Mouse (Mus musculus) embryonic facial prominence, embryonic 14.5 days (tissue): ENCODE results near the gene Tmem131. TPM values are rescaled to one million over a fixed set of nuclear protein-coding genes. Genes with fewer than 3 reads are reported as not detected.
"Not testable (repeated sequence)": the region's sequence is repeated elsewhere in the genome, so short reads cannot be mapped to it uniquely, and the experiment has no call there.

ENCODE experiments used
- ATAC-seq: fragments of 200-750 bp; cut with Nextera tagmentation; 2 replicates; pipeline ENCODE4 v1.8.0; 2017; ENCODE audit warnings: low read depth, moderate number of reproducible peaks, moderate TSS enrichment
- DNase-seq: peaks from one replicate; pipeline ENCODE4 v3.0.0-alpha.2; 2015; ENCODE audit warnings: low spot score
- H3K27ac ChIP-seq: fragments of 300-500 bp; sonication (generic); replicated peaks from 2 replicates; pipeline ENCODE4 v1.5.1; 2014; ENCODE audit warnings: low read depth, mild to moderate bottlenecking, low read length, moderate library complexity
- H3K27me3 ChIP-seq: fragments of 300-500 bp; sonication (generic); replicated peaks from 2 replicates; pipeline ENCODE4 v1.6.1; 2014; ENCODE audit warnings: low read length; ENCODE audit not compliant: control insufficient read depth, insufficient read depth
- H3K36me3 ChIP-seq: fragments of 300-500 bp; sonication (generic); 2 replicates; pipeline ENCODE4 v1.6.1; 2014; ENCODE audit warnings: low read length, mixed read lengths; ENCODE audit not compliant: control insufficient read depth, insufficient read depth
- H3K4me1 ChIP-seq: fragments of 300-500 bp; sonication (generic); 2 replicates; pipeline ENCODE4 v1.6.1; 2014; ENCODE audit warnings: antibody characterized with exemption, low read length; ENCODE audit not compliant: control insufficient read depth, insufficient read depth
- H3K4me2 ChIP-seq: fragments of 300-500 bp; sonication (generic); 2 replicates; pipeline ENCODE4 v1.6.1; 2014; ENCODE audit warnings: low read depth, mild to moderate bottlenecking, low read length, moderate library complexity, mixed read lengths
- H3K4me3 ChIP-seq: fragments of 300-500 bp; sonication (generic); 2 replicates; pipeline ENCODE4 v1.5.1; 2014; ENCODE audit warnings: low read depth, mild to moderate bottlenecking, low read length
- H3K9ac ChIP-seq: fragments of 300-500 bp; sonication (generic); 2 replicates; pipeline ENCODE4 v1.6.1; 2014; ENCODE audit warnings: low read depth, mild to moderate bottlenecking, low read length, moderate library complexity, mixed read lengths
- H3K9me3 ChIP-seq: fragments of 300-500 bp; sonication (generic); 2 replicates; pipeline ENCODE4 v1.6.1; 2016; ENCODE audit warnings: low read length; ENCODE audit not compliant: control insufficient read depth
- WGBS: fragments of 180-500 bp; shearing (Covaris S2); extraction: QIAGEN DNeasy Blood & Tissue Kit; methylation state at CpG from one replicate; pipeline ENCODE4 v1.1.7; 2014; 5-methylcytosine and 5-hydroxymethylcytosine counted together
- polyA plus RNA-seq: library from polyadenylated mRNA; unstranded; fragments of >200 nt; fragmentation: Nextera tagmentation; extraction: Ambion mirVana; gene quantifications from 2 replicates; pipeline ENCODE4 v1.2.1, GENCODE M21; 2014

The Tmem131 gene
- polyA plus RNA-seq, 1 experiment from 2014 or later = 22.4 TPM

DNA sequence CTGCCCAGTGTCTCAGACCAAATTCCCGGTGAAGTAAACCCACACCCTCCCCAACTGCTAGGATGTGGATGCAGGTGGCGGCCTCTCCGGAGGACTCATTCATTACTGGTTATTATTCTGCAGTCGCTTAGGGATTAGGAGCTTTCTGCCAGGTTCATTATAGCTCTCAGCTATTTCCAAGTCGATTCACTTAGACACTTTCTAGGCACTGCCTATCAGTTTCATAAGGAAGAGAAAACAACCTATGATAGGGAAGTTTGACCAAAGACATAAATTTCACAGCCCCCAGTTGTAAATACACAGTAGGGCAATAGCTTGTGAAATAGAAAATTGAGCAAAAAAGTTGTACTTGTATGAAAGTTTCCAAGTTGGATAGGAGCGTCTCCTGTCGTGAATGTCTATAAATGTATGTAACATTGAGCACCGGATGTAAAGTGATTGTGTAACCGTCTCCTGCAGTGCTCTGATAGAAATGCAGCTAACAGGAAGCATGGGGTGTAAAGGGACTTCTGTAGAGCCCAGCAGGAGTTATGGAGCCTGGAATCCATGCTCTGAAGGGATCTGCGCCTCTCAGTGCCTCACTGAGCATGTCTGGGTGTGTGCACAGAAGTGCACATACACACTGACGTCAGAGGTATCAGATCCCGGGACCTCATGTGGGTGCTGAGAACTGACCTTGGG, 107.1 kb downstream of the Tmem131 start:
- no peak overlapping the region for H3K9ac ChIP-seq
- WGBS = 78% methylated on average over 12 of the region's 12 CpGs
- no peak overlapping the region for H3K4me2 ChIP-seq
- no peaks in the 10 kb centered on the region for H3K27me3 ChIP-seq
- no peak overlapping the region for H3K4me3 ChIP-seq
- no peaks in the 10 kb centered on the region for H3K4me1 ChIP-seq
- no peak overlapping the region for H3K27ac ChIP-seq
- peak; percentile 67; the same call in 1 of the 2 replicates for ATAC-seq
- H3K9me3 ChIP-seq = no peaks in the 10 kb centered on the region
- peaks cover 68% of the 10 kb centered on the region for H3K36me3 ChIP-seq
- no peak for DNase-seq

DNA sequence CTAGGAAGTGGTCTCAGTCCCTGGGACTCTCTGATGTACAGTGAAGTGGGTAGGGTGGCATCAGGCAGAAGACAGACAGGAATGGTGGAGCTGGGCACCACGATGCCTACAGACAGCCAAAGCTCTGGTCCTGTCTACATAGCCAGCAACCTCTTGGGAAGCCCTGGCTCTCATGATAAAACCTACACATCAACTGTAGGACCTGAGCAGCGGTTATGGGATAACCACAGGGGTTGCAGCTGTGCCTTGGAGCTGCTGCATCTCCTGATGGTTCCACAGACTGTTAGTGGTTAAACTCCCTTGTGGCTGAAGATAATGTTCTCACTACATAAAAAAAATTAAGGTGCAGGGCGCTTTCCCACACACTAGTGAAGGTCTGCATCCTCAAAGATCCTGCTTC, 107.9 kb downstream of the Tmem131 start:
- 91% methylated on average over 3 of the region's 3 CpGs for WGBS
- ATAC-seq = no peak

DNA sequence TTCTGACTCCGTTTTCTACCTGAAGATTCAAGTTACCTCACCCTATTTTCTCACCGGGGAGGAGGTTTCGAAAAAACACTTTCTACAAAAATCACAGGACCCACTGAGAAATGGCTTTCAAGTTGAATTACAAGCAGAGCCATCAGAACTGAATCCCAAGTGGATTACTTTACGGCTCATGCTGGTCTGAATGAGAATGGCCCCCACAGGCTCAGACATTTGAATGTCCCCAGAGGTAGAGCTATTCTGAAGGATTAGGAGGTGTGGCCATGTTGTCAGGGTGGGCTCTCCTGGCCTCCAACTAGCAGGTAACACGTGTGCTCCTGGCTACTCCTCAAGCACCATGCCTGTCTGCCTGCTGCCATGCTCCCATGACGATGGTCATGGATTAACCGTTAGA, 109.4 kb downstream of the Tmem131 start:
- 94% methylated on average over 7 of the region's 7 CpGs for WGBS
- Histone ChIP-seq H3K4me2 (no peak overlapping the region), H3K27ac (no peak overlapping the region), H3K4me1 (no peaks in the 10 kb centered on the region), H3K9me3 (no peaks in the 10 kb centered on the region), H3K36me3 (peaks cover 63% of the 10 kb centered on the region), H3K9ac (no peak overlapping the region), H3K4me3 (no peak overlapping the region), H3K27me3 (no peaks in the 10 kb centered on the region)
- ATAC-seq (no peak), DNase-seq (no peak)

More for the DNA sequence above, 107.9 kb downstream of the Tmem131 start:
- Histone ChIP-seq H3K4me3 (no peak overlapping the region), H3K27ac (no peak overlapping the region), H3K4me1 (no peaks in the 10 kb centered on the region), H3K4me2 (no peak overlapping the region), H3K36me3 (peaks cover 64% of the 10 kb centered on the region), H3K27me3 (no peaks in the 10 kb centered on the region), H3K9ac (no peak overlapping the region), H3K9me3 (no peaks in the 10 kb centered on the region)
- no peak for DNase-seq

DNA sequence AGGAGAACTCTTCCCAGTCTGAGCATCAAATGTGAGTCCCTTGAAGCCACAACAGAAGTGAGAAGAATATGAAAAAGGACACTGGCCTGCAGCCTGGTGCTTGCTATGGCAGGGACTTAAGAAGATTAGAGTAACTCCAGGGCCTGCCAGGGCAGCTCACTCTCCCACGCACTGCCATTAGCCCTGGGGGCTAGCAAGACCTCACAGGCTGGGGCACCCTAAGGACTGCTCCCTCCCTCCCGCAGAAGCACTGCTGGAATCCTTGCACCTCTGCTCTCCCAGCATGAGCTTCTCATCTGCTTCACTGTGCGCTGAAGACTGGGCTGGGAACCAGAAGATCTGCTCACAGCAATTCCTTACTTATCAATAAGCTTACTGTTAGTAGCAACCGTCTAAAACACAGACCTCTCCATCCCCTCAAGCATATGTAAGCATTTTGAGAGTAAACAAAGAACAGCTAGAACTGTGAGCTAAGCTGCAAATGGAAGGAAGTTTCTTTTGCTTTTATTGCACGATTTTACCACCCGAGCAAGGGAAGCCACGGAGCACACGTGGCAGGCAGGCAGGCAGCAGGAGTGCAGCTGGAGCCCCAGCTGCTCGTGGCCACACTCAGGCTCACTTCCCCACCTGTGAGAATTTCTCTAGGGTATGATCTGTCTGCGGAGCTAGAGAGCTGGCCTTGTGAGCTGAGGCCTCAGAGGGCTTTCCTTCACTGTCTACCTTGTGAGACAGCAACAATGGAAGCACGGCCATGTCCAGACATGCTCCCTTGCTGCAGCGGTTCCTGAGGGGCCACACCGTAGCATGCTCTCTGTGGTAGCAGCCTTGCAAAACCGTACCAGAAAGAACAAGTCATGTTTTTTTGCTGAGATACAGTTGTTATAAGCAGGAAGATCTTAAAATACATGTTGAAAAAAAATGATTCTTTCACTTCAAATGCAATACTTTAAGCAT, 112.3 kb downstream of the Tmem131 start:
- Histone ChIP-seq H3K4me1 (no peaks in the 10 kb centered on the region), H3K9me3 (no peaks in the 10 kb centered on the region), H3K27me3 (no peaks in the 10 kb centered on the region), H3K4me2 (no peak overlapping the region), H3K9ac (no peak overlapping the region), H3K27ac (peak overlapping the region; percentile 54), H3K36me3 (peaks cover 65% of the 10 kb centered on the region), H3K4me3 (no peak overlapping the region)
- 49% methylated on average over 14 of the region's 14 CpGs for WGBS
- ATAC-seq = peak; percentile 73
- DNase-seq = peak; percentile 56

DNA sequence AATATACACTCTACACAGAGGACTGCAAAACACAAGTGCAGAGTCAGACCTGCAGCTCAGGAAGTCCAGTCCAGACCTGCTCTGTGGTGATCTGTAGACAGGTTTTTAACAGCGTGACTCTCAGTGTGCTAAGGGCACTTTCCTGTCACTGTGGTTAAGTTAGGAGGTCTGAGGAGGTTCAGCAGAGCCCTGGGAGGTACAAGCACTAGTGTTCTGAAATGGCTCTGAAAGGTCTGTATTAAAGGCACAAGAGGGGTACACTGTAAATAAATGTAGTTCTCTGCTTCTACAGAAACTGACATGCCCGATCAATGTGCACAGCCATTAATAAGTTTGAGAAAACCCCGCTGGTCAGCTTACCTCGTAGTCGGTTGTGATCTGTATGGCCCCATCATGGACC, 119.1 kb downstream of the Tmem131 start:
- peaks cover 84% of the 10 kb centered on the region for H3K36me3 ChIP-seq
- DNase-seq (no peak), ATAC-seq (no peak)
- H3K4me1 ChIP-seq = no peaks in the 10 kb centered on the region
- no peaks in the 10 kb centered on the region for H3K27me3 ChIP-seq
- H3K9ac ChIP-seq = no peak overlapping the region
- H3K4me2 ChIP-seq = no peak overlapping the region
- H3K27ac ChIP-seq = no peak overlapping the region
- H3K4me3 ChIP-seq = no peak overlapping the region
- 93% methylated on average over 5 of the region's 5 CpGs for WGBS
- no peaks in the 10 kb centered on the region for H3K9me3 ChIP-seq

DNA sequence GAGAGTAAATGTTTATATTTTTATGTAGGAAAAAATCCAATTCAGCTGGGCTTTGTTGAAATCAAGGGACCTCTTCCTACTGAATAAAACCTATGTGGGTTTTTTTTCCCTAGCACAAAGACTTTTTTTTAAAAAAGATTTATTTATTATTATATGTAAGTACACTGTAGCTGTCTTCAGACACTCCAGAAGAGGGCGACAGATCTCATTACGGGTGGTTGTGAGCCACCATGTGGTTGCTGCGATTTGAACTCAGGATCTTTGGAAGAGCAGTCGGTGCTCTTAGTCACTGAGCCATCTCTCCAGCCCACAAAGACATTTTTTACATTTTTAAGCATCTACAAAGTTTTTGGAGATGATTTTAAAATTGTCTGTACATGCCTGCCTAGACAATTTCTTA, 121.5 kb downstream of the Tmem131 start:
- not testable (repeated sequence) for H3K27me3 ChIP-seq, ATAC-seq, H3K9ac ChIP-seq, H3K4me3 ChIP-seq, H3K4me2 ChIP-seq, H3K9me3 ChIP-seq, H3K27ac ChIP-seq, DNase-seq, H3K4me1 ChIP-seq
- 84% methylated on average over 4 of the region's 4 CpGs for WGBS
- H3K36me3 ChIP-seq = peaks cover 93% of the 10 kb centered on the region

DNA sequence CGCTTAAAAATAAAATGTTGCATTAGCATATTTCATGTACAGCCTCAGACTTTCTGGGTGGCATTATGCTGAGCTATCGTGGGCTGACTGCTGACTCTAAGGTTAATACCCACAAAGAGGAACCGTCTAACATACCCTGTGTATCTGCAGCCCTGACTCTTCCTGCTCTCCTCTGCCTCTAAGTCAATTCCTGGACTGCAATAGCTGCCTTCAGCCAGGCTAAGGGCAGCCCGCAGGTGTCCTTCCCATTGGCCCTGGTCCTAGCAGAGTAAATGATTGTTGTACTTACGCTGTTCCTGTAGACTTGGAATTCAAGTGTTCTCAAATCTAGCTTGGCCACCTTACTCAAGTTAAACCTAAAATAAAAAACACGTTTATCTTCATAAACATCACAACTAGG, 128.3 kb downstream of the Tmem131 start:
- ATAC-seq = no peak
- H3K27ac ChIP-seq = no peak overlapping the region
- no peak overlapping the region for H3K4me2 ChIP-seq
- DNase-seq = no peak
- no peak overlapping the region for H3K9ac ChIP-seq
- no peak overlapping the region for H3K4me3 ChIP-seq
- H3K36me3 ChIP-seq = peaks cover 82% of the 10 kb centered on the region
- H3K9me3 ChIP-seq = no peaks in the 10 kb centered on the region
- 92% methylated on average over 6 of the region's 6 CpGs for WGBS
- H3K4me1 ChIP-seq = no peaks in the 10 kb centered on the region
- no peaks in the 10 kb centered on the region for H3K27me3 ChIP-seq

DNA sequence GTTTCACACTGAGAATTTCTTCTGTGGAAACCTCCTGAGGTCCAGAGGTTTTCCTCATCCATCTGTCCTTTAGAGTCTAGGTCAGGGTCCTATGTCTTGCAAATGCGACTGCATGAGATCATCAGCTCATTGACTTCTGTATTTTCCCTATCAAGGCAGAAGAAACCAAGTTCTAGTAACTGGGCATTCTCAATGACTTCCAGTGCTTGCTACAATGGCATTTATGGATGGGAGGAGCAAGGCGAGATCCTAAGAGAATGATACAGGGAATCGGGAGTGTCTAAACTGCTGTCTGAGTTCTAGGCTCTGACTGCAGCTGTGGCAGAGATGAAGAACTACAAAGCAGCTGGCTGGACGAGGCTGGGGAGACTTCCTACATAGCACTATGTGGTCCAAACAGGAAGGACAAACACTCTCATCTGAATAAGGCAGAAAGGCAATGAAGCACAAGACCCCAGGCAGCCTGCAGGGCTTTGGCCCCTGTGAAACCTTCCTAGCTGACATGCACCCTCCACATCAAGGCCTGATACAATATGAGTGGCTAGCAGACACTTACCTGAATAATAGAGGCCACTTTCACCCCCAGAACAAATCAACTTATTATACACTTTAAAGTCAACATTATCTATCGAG, 129.1 kb downstream of the Tmem131 start:
- no peak for DNase-seq
- WGBS = 78% methylated on average over 5 of the region's 5 CpGs
- H3K27me3 ChIP-seq = no peaks in the 10 kb centered on the region
- H3K9me3 ChIP-seq = no peaks in the 10 kb centered on the region
- H3K4me3 ChIP-seq = no peak overlapping the region
- H3K4me1 ChIP-seq = no peaks in the 10 kb centered on the region
- H3K27ac ChIP-seq = no peak overlapping the region
- no peak overlapping the region for H3K4me2 ChIP-seq
- H3K36me3 ChIP-seq = peaks cover 84% of the 10 kb centered on the region
- no peak overlapping the region for H3K9ac ChIP-seq
- no peak for ATAC-seq
